Mouse (Mus musculus) hindbrain, embryonic 10.5 days (tissue): Measurements from ENCODE around the gene Erbb4. TPM values are rescaled to one million over a fixed set of nuclear protein-coding genes. Genes with fewer than 3 reads are reported as not detected.

Experiments used
- DNase-seq: peaks from one replicate; pipeline ENCODE4 v3.0.0-alpha.2; 2017; ENCODE audit warnings: low spot score
- H3K27ac ChIP-seq: fragments of 300-500 bp; sonication (generic); 2 replicates; pipeline ENCODE4 v1.5.1; 2016; ENCODE audit warnings: mild to moderate bottlenecking, moderate library complexity
- H3K27me3 ChIP-seq: fragments of 300-500 bp; sonication (generic); 2 replicates; pipeline ENCODE4 v1.6.1; 2016; ENCODE audit warnings: mild to moderate bottlenecking; ENCODE audit not compliant: poor library complexity, insufficient read depth, severe bottlenecking
- H3K36me3 ChIP-seq: fragments of 300-500 bp; sonication (generic); 2 replicates; pipeline ENCODE4 v1.6.1; 2016; ENCODE audit warnings: mild to moderate bottlenecking, moderate library complexity
- H3K4me1 ChIP-seq: fragments of 300-500 bp; sonication (generic); replicated peaks from 2 replicates; pipeline ENCODE4 v1.6.1; 2016; ENCODE audit warnings: mild to moderate bottlenecking
- H3K4me3 ChIP-seq: fragments of 300-500 bp; sonication (generic); 2 replicates; pipeline ENCODE4 v1.5.1; 2016; ENCODE audit warnings: mild to moderate bottlenecking, moderate library complexity
- H3K9me3 ChIP-seq: fragments of 300-500 bp; sonication (generic); 2 replicates; pipeline ENCODE4 v1.6.1; 2016; ENCODE audit warnings: mild to moderate bottlenecking, moderate library complexity
- WGBS: fragments of 180-500 bp; shearing (Covaris S2); methylation state at CpG from one replicate; pipeline ENCODE4 v1.1.7; 2016; 5-methylcytosine and 5-hydroxymethylcytosine counted together
- polyA plus RNA-seq: library from polyadenylated mRNA; unstranded; fragments of >200 nt; fragmentation: Nextera tagmentation; extraction: Ambion mirVana; gene quantifications from 2 replicates; pipeline ENCODE4 v1.2.1, GENCODE M21; 2016

Erbb4 gene
- polyA plus RNA-seq, 1 experiment from 2014 or later, result 3.8 TPM

DNA sequence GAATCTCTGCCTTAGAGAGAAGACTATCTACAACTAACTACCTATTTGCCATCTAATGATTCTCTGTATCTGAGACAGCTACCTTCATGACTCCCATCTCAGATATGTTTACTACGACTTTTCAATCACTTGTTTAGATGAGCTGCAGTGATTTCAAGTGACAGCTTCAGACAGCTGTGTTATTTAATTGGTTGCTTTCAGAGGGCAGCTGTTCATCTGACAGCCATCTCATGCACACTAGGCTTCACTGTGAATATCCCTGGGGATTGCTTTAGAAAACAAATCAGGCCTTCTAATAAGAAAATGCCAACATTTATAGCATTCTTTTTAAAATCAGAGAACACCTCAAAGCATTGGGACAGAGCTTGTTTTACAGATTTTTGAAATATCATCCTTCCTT, 952.6 kb downstream of the Erbb4 start:
- 65% methylated on average over 1 of the region's 1 CpGs for WGBS
- H3K27me3 ChIP-seq, result no peaks in the 10 kb centered on the region
- no peaks in the 10 kb centered on the region for H3K4me1 ChIP-seq
- DNase-seq, result no peak
- no peak overlapping the region for H3K27ac ChIP-seq
- no peak overlapping the region for H3K4me3 ChIP-seq
- H3K9me3 ChIP-seq, result no peaks in the 10 kb centered on the region
- H3K36me3 ChIP-seq, result no peaks in the 10 kb centered on the region

DNA sequence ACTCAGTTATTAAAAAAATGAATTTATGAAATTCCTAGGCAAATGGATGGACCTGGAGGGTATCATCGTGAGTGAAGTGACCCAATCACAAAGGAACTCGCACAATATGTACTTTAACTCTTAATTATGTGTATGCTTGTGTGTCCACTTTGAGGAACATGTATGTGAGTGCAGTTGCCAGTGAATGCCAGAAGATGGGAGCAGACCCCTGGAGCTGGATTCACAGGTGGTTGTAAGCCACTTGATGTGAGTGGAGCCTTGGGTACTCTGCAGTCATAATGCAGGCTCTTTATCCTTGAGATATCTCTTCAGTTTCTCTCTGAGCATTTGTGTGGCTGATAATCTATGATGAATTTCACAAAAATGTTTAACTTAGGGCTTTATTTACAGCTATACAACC, 957.3 kb downstream of the Erbb4 start:
- WGBS, result 89% methylated on average over 2 of the region's 2 CpGs
- no peak overlapping the region for H3K27ac ChIP-seq

GRCm38 (mm10) chr1:68142562-68143350, 965.1 kb downstream of the Erbb4 start:
- WGBS, result 72% methylated on average over 7 of the region's 7 CpGs

More for the DNA sequence above, 957.3 kb downstream of the Erbb4 start:
- Histone ChIP-seq H3K36me3 (no peaks in the 10 kb centered on the region), H3K27me3 (no peaks in the 10 kb centered on the region), H3K4me3 (no peak overlapping the region), H3K9me3 (no peaks in the 10 kb centered on the region), H3K4me1 (no peaks in the 10 kb centered on the region)
- DNase-seq, result no peak

GRCm38 (mm10) chr1:68134943-68135342, 972.9 kb downstream of the Erbb4 start:
- DNase-seq, result no peak
- no peak overlapping the region for H3K4me3 ChIP-seq
- no peaks in the 10 kb centered on the region for H3K36me3 ChIP-seq
- H3K4me1 ChIP-seq, result no peaks in the 10 kb centered on the region
- no peak overlapping the region for H3K27ac ChIP-seq
- H3K9me3 ChIP-seq, result no peaks in the 10 kb centered on the region
- H3K27me3 ChIP-seq, result no peaks in the 10 kb centered on the region

More at GRCm38 (mm10) chr1:68142562-68143350, 965.1 kb downstream of the Erbb4 start:
- no peaks in the 10 kb centered on the region for H3K27me3 ChIP-seq
- DNase-seq, result no peak
- H3K9me3 ChIP-seq, result no peaks in the 10 kb centered on the region
- no peaks in the 10 kb centered on the region for H3K36me3 ChIP-seq
- 0 out of 2 replicates have a peak, but pooled peaks cover 4% of the 10 kb centered on the region for H3K4me1 ChIP-seq
- H3K4me3 ChIP-seq, result no peak overlapping the region
- no peak overlapping the region for H3K27ac ChIP-seq

- H3K27me3 ChIP-seq, result no peaks in the 10 kb centered on the region
- no peak overlapping the region for H3K27ac ChIP-seq
- H3K36me3 ChIP-seq, result no peaks in the 10 kb centered on the region
- DNase-seq, result no peak
- no peak overlapping the region for H3K4me3 ChIP-seq
- no peaks in the 10 kb centered on the region for H3K9me3 ChIP-seq
- H3K4me1 ChIP-seq, result no peaks in the 10 kb centered on the region
- WGBS, result 84% methylated on average over 2 of the region's 2 CpGs
These were observed 973.4 kb downstream of the Erbb4 start for GRCm38 (mm10) chr1:68134450-68134849.

DNA sequence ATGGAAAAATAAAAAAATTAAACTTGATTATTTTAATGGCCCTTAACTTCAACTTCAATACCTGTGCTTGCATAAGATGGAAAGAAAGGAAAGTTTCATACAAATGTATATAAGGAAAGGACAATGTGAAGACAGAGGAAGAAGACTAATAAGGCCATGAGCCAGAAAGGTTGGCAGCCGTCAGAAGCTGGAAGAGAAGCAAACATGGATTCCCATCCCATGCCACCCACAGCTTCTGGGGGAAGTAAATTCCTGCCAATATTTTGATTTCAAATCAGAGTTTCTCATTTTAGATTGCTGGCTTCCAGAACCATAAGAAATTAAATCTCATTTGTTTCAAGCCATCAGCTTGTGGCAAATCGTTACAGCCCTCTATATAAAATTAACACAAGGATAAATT, 984.3 kb downstream of the Erbb4 start:
- Histone ChIP-seq H3K36me3 (no peaks in the 10 kb centered on the region), H3K27ac (no peak overlapping the region), H3K9me3 (no peaks in the 10 kb centered on the region), H3K4me3 (no peak overlapping the region), H3K4me1 (peaks cover 8% of the 10 kb centered on the region; the same call in 1 of the 2 replicates), H3K27me3 (no peaks in the 10 kb centered on the region)
- WGBS, result 90% methylated on average over 2 of the region's 2 CpGs
- DNase-seq, result no peak

- no peak for DNase-seq
- 67% methylated on average over 7 of the region's 7 CpGs for WGBS
- Histone ChIP-seq H3K4me3 (no peak overlapping the region), H3K36me3 (no peaks in the 10 kb centered on the region), H3K9me3 (no peaks in the 10 kb centered on the region), H3K4me1 (peaks cover 8% of the 10 kb centered on the region; the same call in 1 of the 2 replicates), H3K27me3 (no peaks in the 10 kb centered on the region), H3K27ac (0 out of 2 replicates have a peak overlapping the region, but pooled peaks have one; percentile 12)
These were observed 987.5 kb downstream of the Erbb4 start for GRCm38 (mm10) chr1:68120364-68120763.

- no peaks in the 10 kb centered on the region for H3K36me3 ChIP-seq
- H3K9me3 ChIP-seq, result no peaks in the 10 kb centered on the region
- DNase-seq, result no peak
- 83% methylated on average over 5 of the region's 5 CpGs for WGBS
- no peak overlapping the region for H3K27ac ChIP-seq
- H3K27me3 ChIP-seq, result no peaks in the 10 kb centered on the region
- peaks cover 8% of the 10 kb centered on the region; the same call in 1 of the 2 replicates for H3K4me1 ChIP-seq
- H3K4me3 ChIP-seq, result no peak overlapping the region
These were observed 992.1 kb downstream of the Erbb4 start for GRCm38 (mm10) chr1:68115721-68116120.

GRCm38 (mm10) chr1:68106543-68106860, 1001.4 kb downstream of the Erbb4 start:
- no peaks in the 10 kb centered on the region for H3K4me1 ChIP-seq
- no peaks in the 10 kb centered on the region for H3K9me3 ChIP-seq
- no peaks in the 10 kb centered on the region for H3K36me3 ChIP-seq
- WGBS, result 71% methylated on average over 3 of the region's 3 CpGs
- H3K27me3 ChIP-seq, result no peaks in the 10 kb centered on the region
- H3K4me3 ChIP-seq, result no peak overlapping the region
- H3K27ac ChIP-seq, result no peak overlapping the region
- DNase-seq, result peak; percentile 15

- Histone ChIP-seq H3K27me3 (no peaks in the 10 kb centered on the region), H3K27ac (no peak overlapping the region), H3K4me3 (no peak overlapping the region), H3K36me3 (no peaks in the 10 kb centered on the region), H3K4me1 (no peaks in the 10 kb centered on the region), H3K9me3 (no peaks in the 10 kb centered on the region)
- no peak for DNase-seq
- 74% methylated on average over 7 of the region's 7 CpGs for WGBS
These were observed 1001.9 kb downstream of the Erbb4 start for GRCm38 (mm10) chr1:68105834-68106542.

- WGBS, result 54% methylated on average over 1 of the region's 1 CpGs
- Histone ChIP-seq H3K4me3 (no peak overlapping the region), H3K27me3 (no peaks in the 10 kb centered on the region), H3K36me3 (no peaks in the 10 kb centered on the region), H3K9me3 (no peaks in the 10 kb centered on the region), H3K27ac (no peak overlapping the region), H3K4me1 (no peaks in the 10 kb centered on the region)
- no peak for DNase-seq
These were observed 1018.2 kb downstream of the Erbb4 start for GRCm38 (mm10) chr1:68089623-68090022.

DNA sequence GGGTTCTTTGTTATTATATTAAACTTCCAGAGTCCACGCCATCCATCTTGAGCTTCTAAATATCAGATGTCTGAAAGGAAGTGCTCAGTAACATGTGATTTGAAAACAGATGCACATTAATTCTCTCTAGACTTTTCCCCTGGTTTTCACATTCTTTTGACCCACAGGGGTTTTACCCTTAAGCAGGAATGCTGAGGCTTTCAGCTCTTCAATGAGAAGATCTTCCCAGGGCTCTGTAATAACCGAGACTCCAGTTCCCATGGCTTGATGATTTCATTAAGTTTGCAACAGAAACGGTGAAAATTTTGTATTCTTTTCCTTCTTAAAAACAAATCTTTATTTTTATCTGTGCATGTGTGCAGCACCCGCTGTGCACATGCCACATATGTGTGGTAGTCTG, 1051.4 kb downstream of the Erbb4 start:
- Histone ChIP-seq H3K9me3 (no peaks in the 10 kb centered on the region), H3K27me3 (no peaks in the 10 kb centered on the region), H3K36me3 (no peaks in the 10 kb centered on the region), H3K4me3 (no peak overlapping the region), H3K4me1 (no peaks in the 10 kb centered on the region), H3K27ac (no peak overlapping the region)
- no peak for DNase-seq
- 69% methylated on average over 4 of the region's 4 CpGs for WGBS

DNA sequence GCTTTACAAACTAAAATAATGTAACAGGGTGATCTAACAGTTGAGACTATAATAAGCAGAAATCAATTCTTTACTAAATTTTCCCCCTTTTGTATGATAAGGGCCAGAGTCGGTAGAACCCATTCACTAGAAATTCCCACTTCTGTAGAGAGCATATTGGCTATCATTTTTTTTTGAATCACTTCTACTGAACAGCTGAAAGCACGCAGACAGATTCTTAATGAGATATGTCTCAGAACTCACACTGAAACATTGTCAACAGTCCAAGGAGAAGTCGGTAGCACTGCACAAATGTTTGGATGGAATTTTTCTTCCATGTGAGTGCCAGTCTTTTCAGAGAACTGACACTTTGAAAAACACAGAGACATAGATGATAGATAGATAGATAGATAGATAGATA, 1053.1 kb downstream of the Erbb4 start:
- no peaks in the 10 kb centered on the region for H3K4me1 ChIP-seq
- no peak for DNase-seq
- no peaks in the 10 kb centered on the region for H3K27me3 ChIP-seq
- WGBS, result 86% methylated on average over 3 of the region's 3 CpGs
- H3K36me3 ChIP-seq, result no peaks in the 10 kb centered on the region
- H3K4me3 ChIP-seq, result no peak overlapping the region
- no peaks in the 10 kb centered on the region for H3K9me3 ChIP-seq
- H3K27ac ChIP-seq, result no peak overlapping the region
